Mouse (Mus musculus) hematopoietic stem cell, adult 5-6 weeks (primary cell): ENCODE results near the gene Tmppe. TPM values are rescaled to one million over a fixed set of nuclear protein-coding genes. Genes with fewer than 3 reads are reported as not detected.
"Not testable (repeated sequence)": the region's sequence is repeated elsewhere in the genome, so short reads cannot be mapped to it uniquely, and the experiment has no call there.

Source experiments
- ATAC-seq, 2 experiments: fragments of 125-278 bp in 1 of 2; replicated peaks in 1 of 2; 2 replicates each; pipeline ENCODE4 v1.8.0; 2016 to 2017; ENCODE audit warnings: inconsistent platforms in 2 of 2, mild to moderate bottlenecking in 2 of 2, moderate number of reproducible peaks in 2 of 2, low read depth in 1 of 2, moderate TSS enrichment in 1 of 2; ENCODE audit not compliant: low FRiP score in 2 of 2, poor library complexity in 2 of 2, severe bottlenecking in 2 of 2, insufficient read depth in 1 of 2, low TSS enrichment in 1 of 2
- total RNA-seq: library from RNA; stranded (forward); fragments of 172-1452, 232-1000 nt; gene quantifications from 2 replicates; pipeline ENCODE4 v1.2.3, GENCODE M21; 2017

The Tmppe gene
- total RNA-seq, result 6.9 and 8.0 TPM in 2 replicates

DNA sequence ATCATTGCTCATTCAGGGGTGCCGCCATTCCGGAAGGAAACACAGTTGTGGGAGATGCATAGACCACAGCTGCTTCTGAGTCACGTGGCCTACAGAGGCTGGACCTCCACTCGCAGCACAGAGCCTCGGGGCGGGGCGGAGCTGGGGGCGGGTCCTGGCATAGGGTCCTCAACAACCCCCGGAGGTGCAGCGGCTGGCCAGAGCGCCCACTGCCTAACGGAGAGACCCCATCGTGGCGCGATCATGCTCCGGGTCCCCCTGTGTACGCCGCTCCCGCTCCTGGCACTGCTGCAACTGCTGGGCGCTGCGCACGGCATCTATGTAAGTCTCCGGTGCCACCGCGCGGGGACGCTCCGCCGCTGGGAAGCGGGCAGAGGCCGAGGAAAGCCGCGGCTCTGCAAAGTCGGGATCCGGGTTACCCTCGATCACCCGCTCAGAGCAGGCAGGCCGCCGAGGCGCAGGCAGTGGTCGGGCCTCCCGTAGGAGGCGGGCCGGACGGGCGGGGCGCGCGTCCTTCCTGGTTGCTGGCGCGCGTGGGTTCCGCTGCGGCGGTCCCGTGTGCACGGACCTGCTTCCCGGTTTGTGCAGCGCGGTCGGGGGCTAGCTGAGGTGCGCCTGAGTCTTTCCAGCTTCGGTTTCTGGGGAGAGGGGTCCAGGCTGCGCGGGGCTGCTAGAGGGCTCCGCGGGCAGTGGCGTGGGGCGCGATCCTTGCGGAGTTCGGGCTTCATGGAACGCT lies at the start of gene Tmppe, which contains the start of gene Glb1:
Tmppe (plus strand) TSS at position 157 of the 736 bp plus-strand sequence.
Glb1 (plus strand) TSS at position 128 of the 736 bp plus-strand sequence.
- ATAC-seq, result peak; percentile 91 to 94

DNA sequence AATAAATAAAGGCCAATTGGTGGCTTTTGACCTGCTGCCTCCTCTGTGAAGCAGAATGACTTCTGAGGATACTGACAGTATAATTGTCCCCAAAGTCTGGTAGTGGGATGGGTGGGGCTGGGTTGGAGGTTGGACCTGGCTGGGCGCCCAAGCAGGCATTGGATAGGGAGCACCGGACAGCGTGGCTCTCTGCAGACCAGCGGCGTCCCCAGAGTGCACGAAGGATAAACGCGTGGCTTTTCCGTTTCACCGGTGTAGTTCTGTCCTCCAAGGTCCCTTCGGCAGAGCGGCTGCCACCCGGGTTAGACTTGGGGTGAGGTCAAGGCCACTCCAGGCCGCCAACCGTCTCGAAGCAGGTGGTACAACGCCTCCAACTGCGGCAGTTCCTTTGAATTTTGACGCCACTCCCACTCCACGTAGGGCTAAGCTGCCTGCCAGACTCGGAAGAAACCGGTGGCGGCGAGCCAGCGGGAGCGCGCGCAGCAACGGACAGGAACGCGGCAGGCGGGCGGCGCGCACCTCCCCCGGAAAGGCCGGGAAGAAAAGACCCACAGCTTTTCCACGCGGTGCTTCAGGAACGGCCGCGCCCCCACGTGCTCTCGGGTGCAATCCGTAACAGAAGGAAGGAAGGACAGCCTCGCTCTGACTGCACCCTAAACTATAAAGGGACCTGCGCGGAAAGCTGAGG lies 33.0 kb upstream of the Tmppe start:
- ATAC-seq, result peak; percentile 80 to 91

DNA sequence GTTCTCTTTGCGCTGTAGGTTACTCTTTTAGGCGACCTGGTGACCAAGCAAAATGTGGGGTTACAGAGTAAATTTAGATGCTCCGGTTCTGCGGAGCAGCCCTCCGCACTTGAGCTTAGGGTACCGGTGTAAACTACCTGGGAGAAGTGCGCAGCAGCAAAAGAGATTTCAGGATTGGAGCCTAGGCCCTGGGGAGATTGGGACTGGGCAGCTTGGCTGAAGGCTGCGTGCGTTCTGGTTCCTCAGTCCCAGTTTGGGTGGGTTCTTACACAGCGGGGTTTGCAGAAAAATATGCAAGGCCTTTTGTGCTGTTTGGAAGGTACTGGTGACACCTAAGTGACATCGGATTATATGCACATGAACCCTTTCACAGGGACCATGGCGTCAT lies 32.4 kb upstream of the Tmppe start:
- ATAC-seq, result peak in 1 of 2 experiments; percentile 16; a peak in 2 of 4 replicates

DNA sequence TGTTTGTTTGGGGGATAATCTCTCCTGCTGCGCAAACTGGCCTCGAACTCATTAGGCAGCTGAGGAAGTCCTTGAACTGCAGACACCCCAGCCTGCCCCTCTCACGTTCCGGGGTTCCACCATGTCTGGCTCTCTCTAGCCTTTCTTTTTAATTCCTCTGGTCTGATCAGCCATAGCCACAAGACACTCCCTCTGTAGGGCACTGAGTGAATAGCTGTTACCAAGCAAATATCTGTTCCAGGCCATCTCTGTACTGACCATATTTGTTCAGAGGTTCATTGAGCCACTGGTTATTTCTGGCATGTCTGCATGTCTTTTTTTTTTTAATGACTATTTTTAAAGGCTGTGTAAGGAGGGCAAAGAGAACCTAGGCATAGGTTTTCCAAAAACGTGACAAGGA lies 31.5 kb upstream of the Tmppe start:
- ATAC-seq, result peak; percentile 51 to 54

DNA sequence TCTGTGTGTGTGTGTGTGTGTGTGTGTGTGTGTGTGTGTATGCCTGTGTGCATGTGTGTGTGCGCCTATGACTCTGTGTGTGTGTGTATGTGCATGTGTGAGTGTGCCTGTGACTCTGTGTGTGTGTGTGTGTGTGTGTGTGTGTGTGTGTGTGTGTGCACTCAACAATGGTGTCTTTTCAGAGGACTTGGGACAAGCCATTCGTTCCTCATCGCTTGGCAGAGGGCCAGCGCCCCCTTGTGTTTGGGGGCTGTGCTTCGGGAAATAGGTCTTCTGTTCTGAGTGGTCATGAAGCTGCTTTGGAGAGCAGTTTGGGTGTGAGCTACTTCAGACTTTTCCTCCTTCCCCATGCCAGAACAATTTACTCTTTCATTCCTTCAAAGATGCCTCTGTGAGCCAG lies 29.2 kb upstream of the Tmppe start:
- ATAC-seq, result not testable (repeated sequence)

DNA sequence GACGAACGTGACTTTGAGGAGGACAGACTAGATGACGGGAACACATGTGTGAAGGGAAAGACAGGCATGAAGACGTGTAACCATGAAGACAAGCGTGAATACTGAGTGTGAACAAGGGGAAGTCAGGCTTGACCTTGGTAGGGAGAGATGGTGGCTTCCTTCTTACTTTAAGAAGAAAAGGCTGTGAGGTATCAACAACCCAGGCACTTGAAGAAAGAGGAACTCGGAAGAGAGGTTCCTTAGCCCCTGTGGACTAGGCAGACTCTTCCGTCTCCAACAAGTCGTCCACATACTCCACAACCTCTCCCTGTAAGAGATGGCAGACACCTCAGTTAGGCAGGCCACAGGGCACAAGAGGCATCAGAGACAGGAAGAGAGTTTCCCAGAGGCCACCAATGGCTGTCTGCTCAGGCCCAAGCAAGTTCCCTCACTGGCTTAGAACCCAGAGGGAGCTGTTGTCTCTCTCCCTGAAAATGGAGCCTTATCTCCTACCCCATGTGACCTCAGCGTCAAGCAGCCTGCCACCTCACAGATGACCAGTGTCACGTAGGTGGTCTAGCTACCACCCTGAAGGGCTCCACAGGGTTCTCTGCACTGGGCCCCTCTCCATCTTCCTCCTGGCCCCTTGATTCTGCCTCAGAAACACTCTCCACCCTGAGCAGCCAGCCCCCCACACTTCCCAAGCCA lies 25.5 kb upstream of the Tmppe start:
- peak; percentile 49 to 56 for ATAC-seq

DNA sequence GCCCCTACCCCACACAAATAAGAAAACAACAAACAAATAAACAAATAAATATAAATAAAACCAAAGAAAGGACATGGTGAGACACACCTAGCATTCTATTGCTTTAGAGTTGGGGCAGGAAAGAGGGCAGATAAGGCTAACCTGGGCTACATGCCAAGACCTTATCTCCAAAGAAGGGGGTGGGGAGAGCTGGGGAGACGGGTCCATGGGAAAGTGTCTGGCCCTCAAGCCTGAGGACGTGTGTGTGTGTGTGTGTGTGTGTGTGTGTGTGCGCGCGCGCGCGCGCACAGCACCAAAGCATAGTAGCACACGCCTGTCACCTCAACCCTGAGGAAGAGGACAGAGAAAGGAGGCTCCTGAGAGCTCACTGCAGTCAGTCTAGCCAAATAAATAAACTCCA lies 23.7 kb upstream of the Tmppe start:
- ATAC-seq, result no peak

DNA sequence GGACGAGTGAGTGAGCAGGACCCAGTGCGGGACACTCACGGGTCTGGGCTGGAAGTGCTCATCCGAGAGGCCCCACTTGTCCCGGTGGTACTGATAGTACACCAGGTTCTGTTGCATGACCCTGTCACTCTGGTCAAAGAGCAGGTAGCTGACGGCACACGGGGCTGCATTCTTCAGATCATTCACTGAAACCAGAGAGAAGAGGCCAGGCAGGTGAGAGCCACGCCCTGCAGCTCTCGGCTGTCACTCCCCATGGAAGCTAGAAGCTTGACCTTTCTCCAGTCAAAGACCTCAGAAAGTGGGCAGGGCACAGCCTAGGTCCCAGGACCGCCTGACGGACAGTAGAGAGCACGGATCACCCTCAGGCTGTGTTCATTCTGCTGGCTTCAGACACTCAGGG lies 21.0 kb upstream of the Tmppe start:
- ATAC-seq, result no peak

DNA sequence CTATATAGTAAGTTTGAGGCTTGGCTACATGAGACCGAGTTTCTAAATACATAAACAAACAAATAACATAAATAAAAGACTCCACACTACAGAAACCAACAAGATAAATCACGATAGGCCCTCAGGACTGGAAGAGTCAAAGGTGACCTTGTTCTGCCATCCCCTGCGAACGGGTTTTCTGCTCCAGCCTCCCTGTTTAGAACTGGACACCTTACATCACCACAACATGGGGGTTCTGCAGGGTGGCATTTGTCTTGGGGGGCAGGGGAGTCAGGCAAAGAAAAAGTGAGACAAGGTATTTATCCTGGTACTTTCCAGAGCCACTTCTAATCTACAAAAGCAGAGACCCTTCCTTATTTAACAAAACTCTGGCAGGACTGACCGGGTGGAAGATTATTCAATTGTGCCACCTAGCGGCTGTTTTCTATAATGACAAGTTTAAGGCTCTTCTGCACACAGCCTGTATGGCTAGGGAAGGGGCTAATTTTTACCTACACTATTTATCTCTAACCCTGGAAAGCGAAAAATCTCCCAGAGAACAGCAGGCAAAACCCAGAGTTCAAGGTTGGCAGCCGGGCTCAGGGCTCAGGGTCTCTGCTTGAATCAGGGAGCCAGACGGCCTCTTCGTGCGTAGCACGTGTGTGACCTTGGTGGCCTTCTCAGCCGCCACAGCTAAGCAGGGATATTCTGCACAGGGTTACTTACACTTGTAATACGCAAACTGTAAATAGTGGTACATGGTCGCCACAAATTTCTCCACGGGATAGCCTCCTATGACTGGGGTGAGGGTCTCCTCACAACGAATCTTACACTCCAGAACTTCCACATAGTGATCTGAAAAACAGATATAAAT lies 19.8 kb upstream of the Tmppe start:
- peak; percentile 59 to 74; a peak in 3 of 4 replicates for ATAC-seq

DNA sequence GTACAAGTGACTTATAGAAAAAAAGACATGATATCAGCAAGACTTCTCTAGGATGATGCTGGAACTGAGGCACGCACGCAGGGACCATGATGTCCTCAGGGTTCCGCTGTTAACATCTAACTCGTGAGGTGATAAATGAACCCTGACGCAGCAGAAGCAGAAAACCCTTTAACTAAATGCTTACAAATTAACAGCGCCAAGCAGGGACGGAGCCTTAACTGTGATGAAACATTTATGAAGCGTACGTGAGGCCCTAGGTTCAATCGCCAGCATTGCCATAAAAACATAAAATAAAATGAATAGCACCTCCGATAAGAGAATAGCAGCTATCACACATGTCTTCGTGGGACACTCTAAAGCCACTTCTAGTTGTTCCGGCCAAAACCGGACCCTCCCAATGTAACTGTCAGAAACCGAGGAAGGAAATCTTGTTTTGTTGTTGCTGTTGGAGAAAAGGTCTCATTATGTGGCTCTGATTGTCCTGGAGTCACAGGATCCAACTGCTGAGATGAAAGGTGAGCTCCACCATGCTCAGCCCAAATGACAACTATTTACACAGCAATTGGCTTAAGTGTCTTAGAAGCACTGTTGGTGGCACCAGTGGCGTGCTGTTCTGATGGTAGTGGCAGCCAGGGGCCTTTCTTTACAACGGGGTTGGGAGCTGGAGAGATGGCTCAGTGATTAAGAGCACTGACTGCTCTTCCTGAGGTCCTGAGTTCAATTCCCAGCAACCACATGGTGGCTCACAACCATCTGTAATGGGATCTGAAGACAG lies 17.8 kb upstream of the Tmppe start:
- ATAC-seq, result no peak

DNA sequence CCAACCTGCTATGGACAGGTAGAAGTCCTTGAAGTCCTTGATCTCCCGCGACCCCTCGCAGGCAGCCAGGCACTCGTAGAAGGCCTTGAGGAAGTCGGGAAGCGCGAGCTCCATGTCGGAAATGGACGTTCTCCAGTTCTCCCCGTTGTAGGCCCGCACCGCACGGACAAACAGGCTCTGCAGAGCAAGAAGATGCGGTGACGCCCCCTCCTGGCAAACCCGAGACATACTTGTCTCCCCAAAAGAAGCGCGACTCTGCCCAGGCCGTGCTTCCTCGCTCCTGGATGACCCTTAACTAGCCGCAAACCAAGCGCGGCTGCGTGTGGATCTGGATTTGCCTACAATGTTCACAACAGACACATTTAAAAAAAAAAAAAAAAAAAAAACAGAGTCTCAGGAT lies 16.2 kb upstream of the Tmppe start:
- ATAC-seq, result no peak

DNA sequence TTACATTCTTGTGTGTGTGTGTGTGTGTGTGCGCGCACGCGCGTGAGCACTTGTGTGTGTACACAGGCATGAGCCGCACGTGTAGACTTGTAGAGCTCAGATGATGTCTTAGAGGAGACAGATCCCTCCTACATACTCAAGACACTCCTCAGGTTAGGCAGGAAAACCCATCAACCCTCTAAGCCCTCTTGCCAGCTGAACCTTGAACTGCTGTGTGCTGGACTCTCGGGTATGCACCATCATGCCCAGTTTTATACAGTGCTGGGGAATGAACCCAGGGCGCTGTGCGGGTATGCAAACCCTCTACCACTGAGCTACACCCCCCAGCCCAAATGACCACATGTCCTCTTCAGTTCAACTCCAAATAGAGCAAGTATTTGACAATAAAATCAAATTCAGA lies 15.7 kb upstream of the Tmppe start:
- ATAC-seq, result no peak

DNA sequence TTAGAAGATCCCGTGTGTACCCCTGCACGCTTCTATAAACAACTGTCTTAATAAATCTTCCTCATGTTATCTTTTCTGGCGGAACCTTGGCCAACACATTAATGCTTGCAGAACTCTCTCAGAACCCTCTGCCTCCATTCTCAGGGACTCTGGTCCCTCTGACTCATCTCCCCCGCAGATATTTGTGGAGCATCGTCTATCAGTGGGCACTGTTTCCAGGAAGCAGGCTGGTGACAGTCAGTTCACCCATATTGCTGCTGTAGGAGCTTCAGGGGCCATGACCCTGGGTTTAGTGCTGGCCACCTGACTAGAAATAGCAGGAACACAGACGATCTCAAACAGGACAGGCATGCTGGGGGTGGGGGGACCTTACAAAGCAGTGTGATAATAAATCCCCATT lies 13.8 kb upstream of the Tmppe start:
- no peak for ATAC-seq

DNA sequence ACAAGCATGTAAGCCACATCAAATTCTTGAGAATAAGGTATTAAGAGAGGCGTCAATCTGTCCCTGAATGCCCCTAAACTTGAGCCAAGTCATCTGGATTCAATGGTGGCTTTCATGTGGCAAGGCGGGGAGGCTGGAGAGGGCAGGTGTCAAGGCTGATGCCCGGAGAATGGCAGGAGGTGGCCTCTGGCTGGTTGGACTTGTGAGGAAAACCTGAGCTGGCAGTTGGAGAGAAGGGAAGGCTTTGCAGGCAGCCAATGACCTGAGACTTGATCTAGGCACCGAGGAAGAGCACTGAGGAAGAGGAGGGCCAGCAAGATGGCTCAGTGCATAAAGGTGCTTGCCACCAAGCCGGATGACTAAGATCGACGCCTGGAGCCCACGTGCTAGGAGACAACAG lies 12.6 kb upstream of the Tmppe start:
- ATAC-seq, result no peak

DNA sequence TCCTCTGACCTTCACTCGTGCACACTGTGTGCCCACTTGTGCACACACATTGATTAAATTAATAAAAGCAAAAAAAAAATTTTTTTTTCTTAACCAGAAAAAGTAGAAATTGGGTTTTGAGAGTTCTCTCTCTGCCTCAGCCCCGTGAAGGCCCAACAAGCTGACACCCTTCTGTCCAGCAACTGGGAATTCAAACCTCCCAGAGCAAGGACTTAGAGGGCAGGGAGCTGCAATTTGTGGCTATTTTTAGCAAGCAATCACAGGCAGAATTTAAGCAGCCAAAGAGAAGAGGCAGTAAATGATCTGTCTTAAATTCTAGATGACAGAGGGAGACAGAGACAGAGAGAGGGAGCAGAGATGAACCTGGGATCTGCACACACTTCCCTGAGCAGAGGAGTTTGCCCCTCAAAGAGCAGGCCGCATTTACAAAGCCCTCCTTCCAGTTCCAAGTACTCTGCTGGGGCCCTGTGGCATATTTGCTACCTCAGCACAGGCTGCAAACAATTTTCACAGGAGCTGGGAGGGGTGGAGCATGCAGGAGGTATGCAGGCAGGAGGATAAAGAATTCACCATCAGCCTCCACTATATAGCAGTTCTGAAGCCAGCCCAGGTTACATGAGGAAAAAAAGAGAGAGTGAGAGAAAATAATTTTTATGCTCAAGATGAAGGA lies 12.1 kb upstream of the Tmppe start:
- no peak for ATAC-seq

DNA sequence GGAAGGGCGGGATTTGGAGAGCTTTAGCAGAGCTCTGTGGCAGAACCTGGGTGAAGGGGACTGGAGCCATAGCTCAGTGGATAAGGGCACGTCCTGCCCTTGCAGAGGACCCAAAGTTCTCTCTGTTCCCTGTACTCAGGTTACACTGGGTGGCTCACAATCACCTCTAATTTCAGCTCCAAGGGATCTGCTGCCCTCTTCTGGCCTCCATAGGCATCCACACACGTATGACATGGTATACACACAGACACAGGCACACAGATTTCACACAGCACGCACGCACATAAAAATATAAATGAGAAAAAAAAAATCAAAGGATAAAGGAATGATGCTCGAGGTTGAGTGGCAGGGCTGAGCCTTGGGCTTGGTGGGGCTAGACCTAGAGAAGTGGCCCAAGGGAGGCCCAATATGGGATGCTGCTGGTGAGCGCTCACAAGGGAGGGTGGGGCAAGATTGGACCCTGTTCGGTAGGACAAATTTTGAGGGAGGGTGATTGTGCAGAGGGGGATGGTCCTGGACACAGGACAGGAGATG lies 11.5 kb upstream of the Tmppe start:
- ATAC-seq, result peak in 1 of 2 experiments; percentile 33; a peak in 2 of 4 replicates
